Mouse (Mus musculus) forebrain, embryonic 14.5 days (tissue): ENCODE measurements at regions not wholly inside any gene's neighbourhood (a gene's known extent, or its start where the extent isn't known, plus 50 kb on each side); places are given as distances from the start of the nearest gene placed in this dataset.

Experiments used
- ATAC-seq: fragments of 200-750 bp; cut with Nextera tagmentation; 2 replicates; pipeline ENCODE4 v1.8.0; 2017; ENCODE audit warnings: mild to moderate bottlenecking, moderate library complexity
- DNase-seq: peaks from one replicate; pipeline ENCODE4 v3.0.0-alpha.2; 2015; ENCODE audit warnings: low spot score
- H3K27ac ChIP-seq: fragments of 300-500 bp; sonication (generic); 2 replicates; pipeline ENCODE4 v1.5.1; 2014; ENCODE audit warnings: low read depth, mild to moderate bottlenecking, control low read depth, low read length, moderate library complexity
- H3K27me3 ChIP-seq: fragments of 300-500 bp; sonication (generic); replicated peaks from 2 replicates; pipeline ENCODE4 v1.6.1; 2014; ENCODE audit warnings: low read length, control low read depth, mixed read lengths; ENCODE audit not compliant: control insufficient read depth, insufficient read depth
- H3K36me3 ChIP-seq: fragments of 300-500 bp; sonication (generic); 2 replicates; pipeline ENCODE4 v1.6.1; 2014; ENCODE audit warnings: low read length, control low read depth; ENCODE audit not compliant: control insufficient read depth, insufficient read depth
- H3K4me1 ChIP-seq: fragments of 300-500 bp; sonication (generic); 2 replicates; pipeline ENCODE4 v1.6.1; 2014; ENCODE audit warnings: antibody characterized with exemption, low read length, control low read depth; ENCODE audit not compliant: control insufficient read depth, insufficient read depth
- H3K4me2 ChIP-seq: fragments of 300-500 bp; sonication (generic); 2 replicates; pipeline ENCODE4 v1.6.1; 2014; ENCODE audit warnings: mild to moderate bottlenecking, control low read depth, low read length
- H3K4me3 ChIP-seq: fragments of 300-500 bp; sonication (generic); 2 replicates; pipeline ENCODE4 v1.5.1; 2014; ENCODE audit warnings: low read depth, low read length, control low read depth
- H3K9ac ChIP-seq: fragments of 300-500 bp; sonication (generic); 2 replicates; pipeline ENCODE4 v1.6.1; 2014; ENCODE audit warnings: mild to moderate bottlenecking, low read length, control low read depth, moderate library complexity
- H3K9me3 ChIP-seq: fragments of 300-500 bp; sonication (generic); replicated peaks from 2 replicates; pipeline ENCODE4 v1.6.1; 2016; ENCODE audit warnings: low read length, control low read depth, mixed read lengths; ENCODE audit not compliant: control insufficient read depth
- WGBS: fragments of 180-500 bp; shearing (Covaris S2); extraction: QIAGEN DNeasy Blood & Tissue Kit; methylation state at CpG from one replicate; pipeline ENCODE4 v1.1.7; 2014; 5-methylcytosine and 5-hydroxymethylcytosine counted together

GRCm38 (mm10) chr3:155351636-155352035, 258.4 kb downstream of the Lrriq3 start:
- no peaks in the 10 kb centered on the region for H3K36me3 ChIP-seq
- no peak overlapping the region for H3K4me2 ChIP-seq
- no peaks in the 10 kb centered on the region for H3K4me1 ChIP-seq
- DNase-seq (no peak), ATAC-seq (no peak)
- H3K9me3 ChIP-seq, result no peaks in the 10 kb centered on the region; the same call in 1 of the 2 replicates
- WGBS, result 82% methylated on average over 2 of the region's 2 CpGs
- no peak overlapping the region for H3K27ac ChIP-seq
- no peaks in the 10 kb centered on the region for H3K27me3 ChIP-seq
- no peak overlapping the region for H3K4me3 ChIP-seq
- H3K9ac ChIP-seq, result no peak overlapping the region

GRCm38 (mm10) chr3:155352277-155352802, 259.1 kb downstream of the Lrriq3 start:
- ATAC-seq (no peak), DNase-seq (no peak)
- Histone ChIP-seq H3K4me3 (no peak overlapping the region), H3K36me3 (no peaks in the 10 kb centered on the region), H3K9ac (no peak overlapping the region), H3K27me3 (no peaks in the 10 kb centered on the region), H3K27ac (no peak overlapping the region), H3K4me2 (no peak overlapping the region), H3K4me1 (no peaks in the 10 kb centered on the region), H3K9me3 (no peaks in the 10 kb centered on the region; the same call in 1 of the 2 replicates)
- WGBS, result 84% methylated on average over 2 of the region's 2 CpGs

GRCm38 (mm10) chr3:155360399-155360798, 267.2 kb downstream of the Lrriq3 start:
- WGBS, result 74% methylated on average over 1 of the region's 1 CpGs
- Histone ChIP-seq H3K9me3 (no peaks in the 10 kb centered on the region), H3K4me3 (no peak overlapping the region), H3K4me1 (no peaks in the 10 kb centered on the region), H3K9ac (no peak overlapping the region), H3K27me3 (no peaks in the 10 kb centered on the region), H3K27ac (no peak overlapping the region), H3K36me3 (no peaks in the 10 kb centered on the region), H3K4me2 (no peak overlapping the region)
- peak; percentile 55 for DNase-seq
- ATAC-seq, result peak; percentile 79; the same call in 1 of the 2 replicates

GRCm38 (mm10) chr3:155370716-155371115, 277.5 kb downstream of the Lrriq3 start:
- Histone ChIP-seq H3K9ac (no peak overlapping the region), H3K4me1 (no peaks in the 10 kb centered on the region), H3K27ac (no peak overlapping the region), H3K4me2 (no peak overlapping the region), H3K9me3 (no peaks in the 10 kb centered on the region), H3K36me3 (no peaks in the 10 kb centered on the region), H3K27me3 (no peaks in the 10 kb centered on the region), H3K4me3 (no peak overlapping the region)
- DNase-seq (no peak), ATAC-seq (no peak)

GRCm38 (mm10) chr3:155373591-155373990, 280.4 kb downstream of the Lrriq3 start:
- no peak overlapping the region for H3K27ac ChIP-seq
- no peaks in the 10 kb centered on the region for H3K27me3 ChIP-seq
- no peaks in the 10 kb centered on the region for H3K36me3 ChIP-seq
- no peaks in the 10 kb centered on the region for H3K4me1 ChIP-seq
- WGBS, result 85% methylated on average over 1 of the region's 1 CpGs
- ATAC-seq (no peak), DNase-seq (no peak)
- no peaks in the 10 kb centered on the region for H3K9me3 ChIP-seq
- no peak overlapping the region for H3K9ac ChIP-seq
- no peak overlapping the region for H3K4me2 ChIP-seq
- H3K4me3 ChIP-seq, result no peak overlapping the region

GRCm38 (mm10) chr3:155381910-155382309, 288.7 kb downstream of the Lrriq3 start:
- no peak overlapping the region for H3K9ac ChIP-seq
- H3K9me3 ChIP-seq, result no peaks in the 10 kb centered on the region
- 66% methylated on average over 4 of the region's 4 CpGs for WGBS
- ATAC-seq, result peak; percentile 63; the same call in 1 of the 2 replicates
- DNase-seq, result peak; percentile 61
- H3K4me2 ChIP-seq, result no peak overlapping the region
- no peaks in the 10 kb centered on the region for H3K4me1 ChIP-seq
- H3K36me3 ChIP-seq, result no peaks in the 10 kb centered on the region
- no peak overlapping the region for H3K27ac ChIP-seq
- no peak overlapping the region for H3K4me3 ChIP-seq
- H3K27me3 ChIP-seq, result no peaks in the 10 kb centered on the region

- Histone ChIP-seq H3K4me3 (no peak overlapping the region), H3K4me1 (no peaks in the 10 kb centered on the region), H3K9ac (no peak overlapping the region), H3K27ac (no peak overlapping the region), H3K9me3 (no peaks in the 10 kb centered on the region), H3K36me3 (no peaks in the 10 kb centered on the region), H3K4me2 (no peak overlapping the region), H3K27me3 (no peaks in the 10 kb centered on the region)
- no peak for DNase-seq
- no peak for ATAC-seq
- 91% methylated on average over 2 of the region's 2 CpGs for whole genome bisulfite sequencing
These were observed 289.6 kb downstream of the Lrriq3 start for GRCm38 (mm10) chr3:155382817-155383216.

- Histone ChIP-seq H3K4me2 (no peak overlapping the region), H3K4me3 (no peak overlapping the region), H3K27ac (no peak overlapping the region), H3K9me3 (no peaks in the 10 kb centered on the region), H3K4me1 (no peaks in the 10 kb centered on the region), H3K36me3 (no peaks in the 10 kb centered on the region), H3K27me3 (no peaks in the 10 kb centered on the region), H3K9ac (no peak overlapping the region)
- 82% methylated on average over 5 of the region's 5 CpGs for WGBS
- no peak for DNase-seq
- ATAC-seq, result no peak
These were observed 297.4 kb downstream of the Lrriq3 start for GRCm38 (mm10) chr3:155390666-155391065.

GRCm38 (mm10) chr3:155396134-155396533, 302.9 kb downstream of the Lrriq3 start:
- ATAC-seq, result peak; percentile 44

More at GRCm38 (mm10) chr3:155396134-155396533, 302.9 kb downstream of the Lrriq3 start:
- Histone ChIP-seq H3K27ac (no peak overlapping the region), H3K9ac (no peak overlapping the region), H3K9me3 (no peaks in the 10 kb centered on the region), H3K4me2 (no peak overlapping the region), H3K4me1 (no peaks in the 10 kb centered on the region), H3K36me3 (no peaks in the 10 kb centered on the region), H3K27me3 (no peaks in the 10 kb centered on the region), H3K4me3 (no peak overlapping the region)
- WGBS, result 95% methylated on average over 2 of the region's 2 CpGs
- DNase-seq, result peak; percentile 7
